Mouse (Mus musculus) monocyte, adult 5-6 weeks (primary cell): ENCODE measurements around the gene Aqp3. TPM values are rescaled to one million over a fixed set of nuclear protein-coding genes. Genes with fewer than 3 reads are reported as not detected.

Experiments
- total RNA-seq: library from RNA; stranded (forward); fragments of 200-1000, 200-491, 200-594 nt; gene quantifications from 3 replicates; pipeline ENCODE4 v1.2.3, GENCODE M21; 2017

Aqp3 gene
- total RNA-seq, 1 experiment from 2014 or later, result 0.38 TPM

Other genes starting within 250 kb of the Aqp3 start
- 27.7 to 60.9 TPM (median 40.1 TPM) in 3 replicates for gene B4galt1, start 244.2 kb downstream of the Aqp3 start, total RNA-seq
- gene Spink4, start 178.1 kb downstream of the Aqp3 start, total RNA-seq, result not detected in 3 replicates
- gene Bag1, start 149.9 kb downstream of the Aqp3 start, total RNA-seq, result 241 to 264 TPM (median 246 TPM) in 3 replicates
- gene Chmp5, start 149.8 kb downstream of the Aqp3 start, total RNA-seq, result 103 to 128 TPM (median 128 TPM) in 3 replicates
- gene Nfx1, start 127.3 kb downstream of the Aqp3 start, total RNA-seq, result 52.8 to 83.9 TPM (median 66.9 TPM) in 3 replicates
- gene Aqp7, start 50.0 kb downstream of the Aqp3 start, total RNA-seq, result not detected in 3 replicates
- 18.0 to 23.8 TPM (median 22.2 TPM) in 3 replicates for gene Nol6, start 26.3 kb upstream of the Aqp3 start, total RNA-seq
- 34.8 to 50.0 TPM (median 44.1 TPM) in 3 replicates for gene Ube2r2, start 37.6 kb upstream of the Aqp3 start, total RNA-seq
- gene Ubap2, start 177.0 kb upstream of the Aqp3 start, total RNA-seq, result 6.6 to 19.8 TPM (median 17.1 TPM) in 3 replicates
- 44.1 to 49.8 TPM (median 44.7 TPM) in 3 replicates for gene Dcaf12, start 216.7 kb upstream of the Aqp3 start, total RNA-seq